Mouse (Mus musculus) right cerebral cortex, postnatal 4 days (tissue): Measurements from ENCODE around the gene Herc2.
"Not testable (repeated sequence)": the region's sequence is repeated elsewhere in the genome, so short reads cannot be mapped to it uniquely, and the experiment has no call there.

Source experiments
- DNase-seq: peaks from one replicate; pipeline ENCODE4 v3.0.0-alpha.2; 2022

The Herc2 gene

GRCm38 (mm10) chr7:56049831-56050321 lies at the start of gene Herc2:
Gene Herc2, plus strand, starts transcription at chr7:56050196.
- DNase-seq = peak; percentile 99

GRCm38 (mm10) chr7:56010318-56011017 lies 39.5 kb upstream of the Herc2 start:
- no peak for DNase-seq

- DNase-seq = no peak
Observed at GRCm38 (mm10) chr7:56011018-56011333, 39.0 kb upstream of the Herc2 start.

GRCm38 (mm10) chr7:56013261-56014001 lies 36.6 kb upstream of the Herc2 start:
- no peak for DNase-seq

GRCm38 (mm10) chr7:56014002-56014702 lies 35.8 kb upstream of the Herc2 start:
- not testable (repeated sequence) for DNase-seq

GRCm38 (mm10) chr7:56015172-56015571 lies 34.8 kb upstream of the Herc2 start:
- no peak for DNase-seq

GRCm38 (mm10) chr7:56015837-56016236 lies 34.2 kb upstream of the Herc2 start:
- no peak for DNase-seq

- DNase-seq = no peak
Observed at GRCm38 (mm10) chr7:56017761-56018160, 32.2 kb upstream of the Herc2 start.

- peak; percentile 5 for DNase-seq
Observed at GRCm38 (mm10) chr7:56018446-56018971, 31.5 kb upstream of the Herc2 start.

- DNase-seq = peak; percentile 72
Observed at GRCm38 (mm10) chr7:56018972-56019929, 30.7 kb upstream of the Herc2 start.

- no peak for DNase-seq
Observed at GRCm38 (mm10) chr7:56019930-56020253, 30.1 kb upstream of the Herc2 start, which contains the start of gene Nipa1. Gene Nipa1, minus strand, starts transcription at chr7:56019954.

GRCm38 (mm10) chr7:56023586-56023985 lies 26.4 kb upstream of the Herc2 start:
- DNase-seq = no peak

GRCm38 (mm10) chr7:56042353-56042752 lies 7.6 kb upstream of the Herc2 start:
- DNase-seq = peak; percentile 82

- DNase-seq = no peak
Observed at GRCm38 (mm10) chr7:56043577-56044266, 6.3 kb upstream of the Herc2 start.

GRCm38 (mm10) chr7:56044267-56044629 lies 5.7 kb upstream of the Herc2 start:
- DNase-seq = no peak

- no peak for DNase-seq
Observed at GRCm38 (mm10) chr7:56047178-56047577, 2.8 kb upstream of the Herc2 start.

GRCm38 (mm10) chr7:56050487-56050911 lies 503 bp downstream of the Herc2 start:
- DNase-seq = peak; percentile 15

GRCm38 (mm10) chr7:56052996-56053395 lies 3.0 kb downstream of the Herc2 start:
- DNase-seq = no peak

GRCm38 (mm10) chr7:56055338-56055737 lies 5.3 kb downstream of the Herc2 start:
- no peak for DNase-seq

- no peak for DNase-seq
Observed at GRCm38 (mm10) chr7:56064876-56065275, 14.9 kb downstream of the Herc2 start.

- no peak for DNase-seq
Observed at GRCm38 (mm10) chr7:56066136-56066535, 16.1 kb downstream of the Herc2 start.

- no peak for DNase-seq
Observed at GRCm38 (mm10) chr7:56066634-56067033, 16.6 kb downstream of the Herc2 start.
